Mouse (Mus musculus) neutrophil, adult 5-6 weeks (primary cell): ENCODE measurements around the gene A730046J19Rik. TPM values are rescaled to one million over a fixed set of nuclear protein-coding genes. Genes with fewer than 3 reads are reported as not detected.

Experiments
- ATAC-seq: fragments of 151-379, 151-347 bp; 2 replicates; pipeline ENCODE4 v1.8.0; 2017; ENCODE audit warnings: mild to moderate bottlenecking, moderate TSS enrichment; ENCODE audit not compliant: insufficient number of reproducible peaks, poor library complexity, low FRiP score, severe bottlenecking; ENCODE audit errors: extremely low read depth
- total RNA-seq: library from RNA; stranded (forward); fragments of 200-1000 nt; gene quantifications from 2 replicates; pipeline ENCODE4 v1.2.3, GENCODE M21; 2017

A730046J19Rik gene
- total RNA-seq = not detected in 2 replicates

- ATAC-seq = no peak
Observed at GRCm38 (mm10) chrX:144153523-144153922, at the start of gene A730046J19Rik. Gene A730046J19Rik (plus strand): TSS chrX:144153695.

GRCm38 (mm10) chrX:144104619-144105416 lies 48.7 kb upstream of the A730046J19Rik start:
- ATAC-seq = no peak

DNA sequence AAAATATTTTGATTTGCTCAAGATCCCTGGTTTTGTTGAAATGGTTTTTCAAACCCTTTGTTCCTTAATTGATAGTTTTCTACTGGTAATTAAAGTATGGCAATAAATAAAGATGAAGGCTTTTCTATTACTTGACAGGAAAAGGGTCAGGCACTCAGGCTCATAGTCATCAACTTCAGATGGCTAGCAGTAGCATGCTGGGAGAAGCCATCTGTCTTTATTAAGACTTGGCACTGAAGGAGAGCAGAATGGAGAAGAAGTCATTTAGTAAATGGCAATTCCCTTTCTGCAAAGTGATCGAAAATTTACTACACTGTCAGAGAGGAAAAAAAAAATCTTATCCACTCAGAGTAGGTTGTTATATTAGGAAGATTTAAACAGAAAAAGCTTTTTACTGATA lies 17.2 kb upstream of the A730046J19Rik start:
- no peak for ATAC-seq

DNA sequence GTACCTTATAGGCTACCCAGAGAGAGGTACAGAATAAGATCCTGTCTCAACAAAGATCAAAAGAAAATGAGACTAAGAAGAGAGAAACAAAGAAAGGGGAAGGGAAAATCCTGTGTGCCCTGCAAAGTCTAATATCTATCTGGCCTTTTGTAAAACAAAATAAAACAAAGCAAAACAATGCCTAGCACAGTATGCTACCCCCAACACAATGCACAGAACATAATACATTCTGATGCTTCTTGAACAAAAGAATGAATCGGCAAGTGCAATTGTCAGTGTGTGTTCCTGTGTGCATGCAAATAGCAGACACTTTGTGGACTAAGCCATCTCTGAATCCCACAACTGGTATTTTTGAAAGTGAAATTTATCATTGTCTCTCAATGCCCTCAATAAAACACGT lies 3.5 kb upstream of the A730046J19Rik start:
- ATAC-seq = no peak

DNA sequence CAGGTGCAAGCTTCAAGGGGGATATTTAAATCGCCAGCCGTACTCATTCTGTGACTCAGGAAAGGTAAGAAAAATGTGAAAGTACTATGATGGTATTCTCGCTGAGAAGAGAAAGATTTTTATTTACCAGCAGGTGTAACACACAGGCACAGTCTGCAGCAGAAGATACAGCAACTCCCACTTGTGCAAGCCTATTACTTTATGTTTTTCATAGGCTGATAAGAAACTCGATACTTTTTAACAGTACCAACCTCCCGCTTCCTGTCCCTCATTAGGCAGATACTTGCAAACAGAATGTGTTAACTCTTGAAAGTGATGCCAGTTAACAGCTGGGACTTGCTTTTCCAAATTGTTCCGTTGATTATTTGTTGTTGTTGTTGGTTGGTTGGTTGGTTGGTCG lies 616 bp downstream of the A730046J19Rik start:
- no peak for ATAC-seq

GRCm38 (mm10) chrX:144162936-144163335 lies 9.4 kb downstream of the A730046J19Rik start:
- no peak for ATAC-seq

Other genes starting within 250 kb of the A730046J19Rik start
- gene Dcx, start 220.4 kb upstream of the A730046J19Rik start, total RNA-seq = not detected in 2 replicates
- gene Alg13, start 164.1 kb downstream of the A730046J19Rik start, total RNA-seq = 5.0 and 8.6 TPM in 2 replicates